Mouse (Mus musculus) urinary bladder, postnatal 36 days (tissue): Measurements from ENCODE around the gene Rap1gap2.

Experiments
- DNase-seq, 2 experiments: peaks; one replicate each; pipeline ENCODE4 v3.0.0; 2022; ENCODE audit warnings: low spot score in 2 of 2, mixed read lengths in 1 of 2

Rap1gap2 gene

GRCm38 (mm10) chr11:74502485-74502884 is 108.2 kb downstream of the Rap1gap2 start:
- DNase-seq: no peak

- no peak for DNase-seq
Observed at GRCm38 (mm10) chr11:74501989-74502388, 108.7 kb downstream of the Rap1gap2 start.

DNA sequence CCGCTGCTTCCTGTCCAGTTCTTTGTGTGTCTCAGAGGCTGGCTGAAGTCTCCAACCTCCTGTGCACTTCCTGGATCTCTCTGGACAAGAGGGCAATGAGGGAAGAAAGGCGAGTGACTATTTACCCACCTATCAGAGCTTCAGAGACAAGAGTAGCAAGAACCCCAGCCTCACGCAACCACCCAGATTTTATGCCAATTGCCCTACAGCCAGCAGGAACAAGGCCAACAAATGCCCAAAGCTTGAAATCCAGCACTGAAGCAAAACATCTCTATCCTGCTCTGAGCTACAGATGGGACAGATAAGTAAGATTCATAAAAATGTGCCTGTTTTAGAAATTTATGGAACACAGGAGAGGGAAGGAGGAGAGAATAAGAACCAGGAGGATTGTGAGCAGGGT is 109.7 kb downstream of the Rap1gap2 start:
- peak in 1 of 2 experiments; percentile 45 for DNase-seq

GRCm38 (mm10) chr11:74499521-74500099 is 111.1 kb downstream of the Rap1gap2 start:
- DNase-seq: no peak

- DNase-seq: no peak
Observed at GRCm38 (mm10) chr11:74499058-74499457, 111.7 kb downstream of the Rap1gap2 start.

- DNase-seq: no peak
Observed at GRCm38 (mm10) chr11:74496581-74496980, 114.1 kb downstream of the Rap1gap2 start.

- DNase-seq: no peak
Observed at GRCm38 (mm10) chr11:74493936-74494335, 116.8 kb downstream of the Rap1gap2 start.

DNA sequence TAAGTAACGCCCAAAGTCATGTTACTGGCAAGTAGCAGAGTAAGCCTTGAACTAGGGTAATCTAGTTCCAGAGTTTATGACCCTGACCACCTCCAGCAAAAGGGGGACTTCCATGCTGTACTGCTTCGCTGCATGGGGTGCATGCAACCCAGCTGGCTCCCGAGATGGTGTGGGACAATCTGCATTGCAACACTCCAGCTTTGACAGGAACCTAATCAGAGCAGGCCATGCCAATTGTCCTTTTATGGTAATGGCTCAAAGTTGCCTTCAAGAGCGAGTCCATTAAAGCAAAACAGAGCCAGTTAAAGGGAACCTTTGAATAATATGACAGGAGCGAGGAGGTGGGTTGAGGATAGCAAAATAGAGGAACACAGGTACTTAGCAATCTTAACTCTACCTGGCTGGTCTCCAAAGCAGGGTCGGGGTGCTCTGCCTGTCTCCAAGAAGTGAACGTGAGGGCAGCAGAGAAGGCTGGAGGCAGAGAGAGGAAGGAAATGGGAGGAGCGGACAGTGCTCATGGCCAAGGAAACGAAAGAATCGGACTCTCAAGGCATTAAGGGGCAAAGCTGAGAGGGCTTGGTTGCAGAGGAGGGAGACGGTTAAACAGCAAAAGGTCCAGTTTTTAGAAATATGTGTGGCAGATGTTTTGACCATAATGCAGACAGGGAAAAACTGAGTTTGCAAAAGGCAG is 117.4 kb downstream of the Rap1gap2 start:
- DNase-seq: no peak

- no peak for DNase-seq
Observed at GRCm38 (mm10) chr11:74491130-74491529, 119.6 kb downstream of the Rap1gap2 start.

- DNase-seq: no peak
Observed at GRCm38 (mm10) chr11:74489239-74489638, 121.5 kb downstream of the Rap1gap2 start.

GRCm38 (mm10) chr11:74487952-74488351 is 122.8 kb downstream of the Rap1gap2 start:
- DNase-seq: no peak

DNA sequence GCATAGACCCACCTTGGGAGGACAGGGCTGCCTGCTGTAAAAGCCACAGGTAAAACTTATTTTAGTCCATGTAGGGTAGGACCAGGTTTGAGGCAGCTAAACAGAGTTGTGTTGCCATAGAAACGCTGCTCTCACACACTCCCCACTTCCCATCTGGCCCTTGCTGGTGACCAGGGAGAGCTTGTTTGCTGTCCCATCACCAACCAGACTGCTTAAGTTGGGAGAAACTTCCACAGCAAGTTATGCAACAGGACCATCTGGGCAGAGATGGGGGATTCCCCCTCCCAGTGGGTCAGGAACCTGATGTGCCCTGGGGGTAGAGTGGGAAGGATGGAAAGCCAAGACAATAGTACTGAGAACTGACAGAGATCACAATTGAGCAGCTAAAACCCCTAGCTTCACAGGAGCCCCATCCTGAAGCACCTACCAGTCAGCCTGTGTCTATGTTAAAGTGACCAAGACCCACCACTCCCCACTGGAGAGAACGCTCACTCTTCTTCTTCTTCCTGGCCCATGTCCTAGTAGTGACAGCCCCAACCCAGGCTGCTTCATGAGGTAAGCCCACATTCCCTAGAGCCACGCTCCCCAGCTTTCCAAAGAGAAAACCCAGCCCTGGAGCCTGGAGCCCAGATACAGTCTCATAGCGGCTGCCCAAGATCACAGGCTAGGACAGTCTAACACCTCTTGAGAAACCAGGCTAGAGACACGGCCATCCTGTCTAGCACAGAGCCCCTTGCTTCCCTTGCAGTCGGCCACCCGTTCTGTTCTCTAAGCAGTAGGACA is 125.1 kb downstream of the Rap1gap2 start:
- no peak for DNase-seq

DNA sequence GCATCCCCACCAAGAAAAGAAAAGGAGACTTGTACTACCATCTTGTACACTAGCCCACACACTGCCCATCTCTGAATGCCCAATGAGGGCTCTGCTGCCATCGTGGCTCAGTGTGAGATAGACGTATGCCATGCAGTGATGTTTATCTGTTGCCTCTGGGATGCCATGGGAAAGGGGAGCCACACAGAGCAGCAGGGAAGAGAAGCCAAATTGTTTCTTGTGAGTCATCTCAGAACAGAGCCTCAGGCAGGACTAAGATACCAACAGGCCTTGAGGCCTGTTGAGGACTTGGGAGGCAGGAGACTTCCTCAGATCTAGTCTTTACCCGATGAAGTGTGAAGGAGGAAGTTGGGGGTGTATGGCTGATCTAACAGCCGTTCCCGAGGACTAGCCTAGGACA is 126.8 kb downstream of the Rap1gap2 start:
- no peak for DNase-seq

DNA sequence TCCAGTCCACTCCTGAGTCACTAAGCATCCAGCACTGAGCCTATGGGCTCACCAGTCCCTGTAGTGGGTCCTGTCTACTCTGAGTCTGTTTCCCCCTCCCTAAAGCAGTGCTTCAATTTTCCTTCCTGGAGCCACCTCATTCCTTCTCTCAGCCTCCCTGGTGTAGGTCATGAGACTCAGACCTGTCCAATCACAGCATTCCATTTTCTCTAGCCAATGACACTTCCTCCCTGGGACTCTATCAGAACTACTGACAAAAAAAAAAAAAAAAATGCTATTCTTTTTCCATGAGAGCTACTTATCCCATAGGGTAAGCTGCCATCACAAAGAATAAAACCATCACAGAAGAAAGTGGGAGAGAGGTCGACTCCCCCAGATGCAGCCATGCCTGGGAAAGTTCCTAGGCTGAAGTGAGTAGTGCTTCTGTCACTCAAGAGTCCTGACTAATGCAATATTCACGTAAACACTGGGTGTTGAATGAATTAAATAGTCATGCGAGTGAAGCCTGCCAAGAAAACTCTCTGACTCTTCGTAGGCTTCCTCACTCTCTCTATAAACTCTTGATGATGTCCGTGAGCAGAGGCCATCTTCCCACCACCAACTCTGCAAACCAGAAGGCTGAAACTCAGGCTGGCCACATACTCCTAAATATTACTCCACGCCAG is 127.4 kb downstream of the Rap1gap2 start:
- no peak for DNase-seq

DNA sequence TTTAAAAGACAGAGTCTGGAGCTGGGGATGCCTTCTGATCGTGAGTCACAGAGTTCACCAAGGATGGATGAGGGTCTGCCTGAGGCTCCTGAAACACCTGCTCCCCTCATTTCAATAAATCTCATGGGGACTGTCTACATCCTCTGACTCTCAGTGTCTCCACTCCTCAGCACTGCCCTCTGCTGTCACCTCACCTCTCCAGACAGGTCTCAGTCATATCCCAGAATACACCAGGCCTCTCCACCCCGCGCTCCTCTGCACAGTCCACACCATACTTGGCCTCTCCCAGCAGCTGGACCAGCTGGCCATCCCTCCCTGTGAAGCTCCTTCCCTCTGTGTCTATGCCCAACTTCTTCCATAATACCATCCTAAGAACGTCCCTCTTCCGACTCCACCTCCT is 128.9 kb downstream of the Rap1gap2 start:
- DNase-seq: no peak

DNA sequence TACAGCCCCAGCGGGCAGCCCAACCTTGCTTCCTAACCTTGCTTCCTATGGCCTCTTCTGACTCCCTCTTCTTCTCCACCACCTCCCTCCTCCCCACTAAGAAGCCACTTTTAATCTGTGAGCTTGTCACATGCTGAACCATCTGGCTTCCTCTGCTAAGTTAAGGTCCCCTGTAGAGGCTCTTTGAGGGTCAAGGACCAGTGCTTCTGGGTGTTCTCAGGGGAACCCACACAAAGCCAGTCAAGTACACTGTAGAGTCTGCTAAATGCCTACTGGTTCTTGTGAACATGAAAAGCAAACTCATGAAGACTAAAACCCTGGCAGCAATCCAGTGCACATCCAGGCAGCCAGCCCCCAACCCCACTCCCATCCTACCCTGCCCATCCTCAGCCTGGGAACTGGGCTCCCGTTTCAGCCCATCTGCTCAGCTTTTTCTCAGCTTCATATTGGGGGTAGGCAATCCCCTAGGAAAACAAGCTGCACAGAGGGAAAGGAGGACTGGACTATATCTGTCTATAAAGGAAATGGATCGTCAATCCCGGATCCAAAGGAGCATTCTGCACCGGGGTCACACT is 130.9 kb downstream of the Rap1gap2 start:
- no peak for DNase-seq

- no peak for DNase-seq
Observed at GRCm38 (mm10) chr11:74478877-74479276, 131.8 kb downstream of the Rap1gap2 start.

GRCm38 (mm10) chr11:74472671-74473070 is 138.0 kb downstream of the Rap1gap2 start:
- DNase-seq: no peak

DNA sequence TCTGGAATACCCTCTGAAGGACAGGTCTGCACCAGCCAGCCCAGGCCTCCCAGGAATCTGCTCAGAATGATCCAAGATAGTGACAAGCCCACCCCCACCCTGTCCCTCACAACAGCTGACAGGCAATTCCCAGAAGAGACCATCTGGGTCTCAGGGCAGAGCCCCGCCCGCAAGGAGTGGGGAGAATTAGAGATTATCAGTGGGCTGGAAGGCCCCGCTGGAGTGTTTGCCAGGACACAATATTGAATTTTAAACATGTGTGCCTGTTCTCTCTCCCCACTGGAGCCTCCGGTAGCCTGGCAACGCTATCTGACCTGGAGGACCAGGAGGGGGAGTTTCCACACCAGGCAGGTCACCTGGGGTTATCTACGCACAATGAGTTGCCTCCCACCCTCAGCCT is 142.5 kb downstream of the Rap1gap2 start:
- no peak for DNase-seq

GRCm38 (mm10) chr11:74465712-74466111 is 145.0 kb downstream of the Rap1gap2 start:
- DNase-seq: peak in 1 of 2 experiments; percentile 53

DNA sequence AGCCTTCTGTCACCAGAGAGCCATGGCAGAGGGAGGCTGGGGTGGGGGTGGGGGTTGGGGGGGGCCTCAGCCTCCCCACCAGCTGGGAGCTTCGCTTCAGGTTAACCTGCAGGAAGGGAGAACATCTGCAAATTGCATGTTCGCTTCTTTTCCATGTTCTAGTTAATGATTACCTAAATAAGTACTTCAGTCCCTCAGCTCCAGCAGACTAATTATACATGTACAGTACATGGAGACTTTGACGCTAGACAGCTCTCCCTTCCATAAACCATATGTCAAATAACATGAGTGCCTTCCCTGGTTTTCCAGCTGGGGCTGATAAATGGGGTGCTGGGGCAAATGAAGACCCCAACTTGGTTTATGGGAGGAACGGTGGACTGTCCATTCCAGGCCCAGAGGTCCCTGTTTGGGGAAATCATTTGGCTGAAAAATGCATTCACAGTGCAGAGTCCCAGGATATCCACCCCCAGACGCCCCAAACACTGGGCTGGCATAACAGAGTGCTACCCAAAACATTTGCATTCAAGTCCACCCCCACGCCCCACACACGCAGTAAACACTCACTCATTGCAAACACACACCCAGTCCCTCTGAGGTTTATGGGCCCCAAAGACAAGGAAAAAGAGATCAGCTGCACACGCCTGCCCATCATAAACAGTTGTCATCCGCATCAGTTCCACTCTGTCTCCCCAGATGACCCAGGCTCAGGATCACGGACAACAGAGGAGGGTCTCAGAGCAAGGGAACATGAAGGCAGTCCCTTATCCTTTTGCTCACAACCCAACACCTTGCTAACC is 146.3 kb downstream of the Rap1gap2 start:
- DNase-seq: no peak
